Mouse (Mus musculus) spleen, adult 2 months (tissue): ENCODE results near the gene Pkd2l1. TPM values are rescaled to one million over a fixed set of nuclear protein-coding genes. Genes with fewer than 3 reads are reported as not detected.
A peak's percentile ranks its signal among the peaks of the same experiment; 100 is the strongest.

ENCODE experiments used
- DNase-seq, 2 experiments: peaks; one replicate each; pipeline versions ENCODE4 v3.0.0 to v3.0.0-alpha.2; 2012 to 2021; ENCODE audit warnings: low spot score in 2 of 2, low read depth in 1 of 2
- H3K27ac ChIP-seq: fragments of 200-500 bp; 2 replicates; pipeline ENCODE4 v1.5.1; 2012; ENCODE audit warnings: low read length, inconsistent platforms; ENCODE audit not compliant: insufficient read depth
- H3K27me3 ChIP-seq: fragments of 200-500 bp; 2 replicates; pipeline ENCODE4 v1.6.1; 2012; ENCODE audit warnings: mild to moderate bottlenecking, moderate library complexity, low read length, inconsistent platforms; ENCODE audit not compliant: control insufficient read depth, insufficient read depth
- H3K36me3 ChIP-seq: fragments of 200-500 bp; 2 replicates; pipeline ENCODE4 v1.6.1; 2012; ENCODE audit warnings: mild to moderate bottlenecking, low read length, inconsistent platforms; ENCODE audit not compliant: control insufficient read depth, insufficient read depth
- H3K4me1 ChIP-seq: fragments of 200-500 bp; 2 replicates; pipeline ENCODE4 v1.6.1; 2011; ENCODE audit warnings: inconsistent platforms; ENCODE audit not compliant: control insufficient read depth, insufficient read depth, insufficient read length
- H3K4me3 ChIP-seq: fragments of 200-500 bp; 2 replicates; pipeline ENCODE4 v1.5.1; 2011; ENCODE audit warnings: mild to moderate bottlenecking, inconsistent platforms; ENCODE audit not compliant: insufficient read depth, insufficient read length; ENCODE audit errors: extremely low read depth
- CTCF ChIP-seq: fragments of 200-500 bp; IDR thresholded peaks from 2 replicates; pipeline ENCODE4 v1.5.1; 2011; ENCODE audit warnings: mild to moderate bottlenecking, inconsistent platforms; ENCODE audit not compliant: insufficient read depth, insufficient read length, insufficient replicate concordance; ENCODE audit errors: extremely low read depth
- POLR2A ChIP-seq: fragments of 200-500 bp; IDR thresholded peaks from 2 replicates; pipeline ENCODE4 v1.6.1; 2011; ENCODE audit warnings: low read depth, low read length, inconsistent platforms
- WGBS: fragments of 180-500 bp; shearing (Covaris S2); methylation state at CpG from one replicate; pipeline ENCODE4 v1.1.7; 2018; 5-methylcytosine and 5-hydroxymethylcytosine counted together
- polyA plus RNA-seq: library from polyadenylated mRNA; depleted of rRNA; stranded (reverse); fragments of >200 nt; gene quantifications from 2 replicates; pipeline ENCODE4 v1.2.3, GENCODE M21; 2012

Gene Pkd2l1
- polyA plus RNA-seq, 1 experiment: not detected

GRCm38 (mm10) chr19:44146951-44147350 lies 45.3 kb downstream of the Pkd2l1 start:
- H3K27ac ChIP-seq: no peak overlapping the region
- TF ChIP-seq CTCF (no peak), POLR2A (no peak)
- peaks cover 6% of the 10 kb centered on the region for H3K36me3 ChIP-seq
- H3K27me3 ChIP-seq: no peaks in the 10 kb centered on the region
- peaks cover 11% of the 10 kb centered on the region; the same call in 1 of the 2 replicates for H3K4me1 ChIP-seq
- DNase-seq: no peak
- H3K4me3 ChIP-seq: no peak overlapping the region
- WGBS: 96% methylated on average over 8 of the region's 8 CpGs

- H3K27me3 ChIP-seq: no peaks in the 10 kb centered on the region
- no peak for TF ChIP-seq POLR2A
- TF ChIP-seq CTCF: no peak
- DNase-seq: no peak
- peak overlapping the region; percentile 77 for H3K4me3 ChIP-seq
- 60% methylated on average over 9 of the region's 9 CpGs for WGBS
- peaks cover 11% of the 10 kb centered on the region; the same call in 1 of the 2 replicates for H3K4me1 ChIP-seq
- 0 out of 2 replicates have a peak overlapping the region, but pooled peaks have one; percentile 19 for H3K27ac ChIP-seq
- H3K36me3 ChIP-seq: peaks cover 10% of the 10 kb centered on the region
Measured at GRCm38 (mm10) chr19:44146568-44146879, 45.7 kb downstream of the Pkd2l1 start.

GRCm38 (mm10) chr19:44145702-44146567 lies 46.3 kb downstream of the Pkd2l1 start, which contains the start of gene Bloc1s2:
Gene Bloc1s2, minus strand, starts transcription at chr19:44146446.
- H3K27ac ChIP-seq: peak within 1 kb of the TSS; percentile 55

GRCm38 (mm10) chr19:44144366-44144765 lies 47.9 kb downstream of the Pkd2l1 start:
- no peak for TF ChIP-seq CTCF
- no peak for TF ChIP-seq POLR2A
- Histone ChIP-seq H3K27ac (peak overlapping the region; percentile 16; the same call in 1 of the 2 replicates), H3K4me3 (no peak overlapping the region), H3K4me1 (peaks cover 11% of the 10 kb centered on the region; the same call in 1 of the 2 replicates), H3K27me3 (no peaks in the 10 kb centered on the region), H3K36me3 (peaks cover 14% of the 10 kb centered on the region)
- 22% methylated on average over 9 of the region's 9 CpGs for WGBS
- peak in 1 of 2 experiments; percentile 28 for DNase-seq

More at GRCm38 (mm10) chr19:44145702-44146567, 46.3 kb downstream of the Pkd2l1 start, which contains the start of gene Bloc1s2:
- no peaks in the 10 kb centered on the region for H3K27me3 ChIP-seq
- 1% methylated on average over 46 of the region's 46 CpGs for WGBS
- peaks cover 14% of the 10 kb centered on the region for H3K36me3 ChIP-seq
- DNase-seq: peak; percentile 73 to 90
- H3K4me1 ChIP-seq: peaks cover 11% of the 10 kb centered on the region; the same call in 1 of the 2 replicates
- peak within 1 kb of the TSS; percentile 77 for H3K4me3 ChIP-seq
- peak; percentile 74 for TF ChIP-seq POLR2A
- TF ChIP-seq CTCF: no peak

GRCm38 (mm10) chr19:44135960-44136485 lies 56.2 kb downstream of the Pkd2l1 start:
- TF ChIP-seq POLR2A (no peak), CTCF (no peak)
- Histone ChIP-seq H3K36me3 (peaks cover 6% of the 10 kb centered on the region), H3K4me1 (no peaks in the 10 kb centered on the region), H3K4me3 (no peak overlapping the region), H3K27ac (no peak overlapping the region), H3K27me3 (no peaks in the 10 kb centered on the region)
- DNase-seq: no peak
- WGBS: 41% methylated on average over 7 of the region's 7 CpGs

- TF ChIP-seq POLR2A: 0 out of 2 replicates have a peak, but pooled peaks have one; percentile 15
- no peak for TF ChIP-seq CTCF
- peaks cover 6% of the 10 kb centered on the region for H3K36me3 ChIP-seq
- H3K27ac ChIP-seq: peak within 1 kb of the TSS; percentile 88
- WGBS: under 1% methylated on average over 45 of the region's 45 CpGs
- peak; percentile 70 to 78 for DNase-seq
- no peaks in the 10 kb centered on the region for H3K27me3 ChIP-seq
- H3K4me3 ChIP-seq: peak within 1 kb of the TSS; percentile 98
- H3K4me1 ChIP-seq: no peaks in the 10 kb centered on the region
Measured at GRCm38 (mm10) chr19:44135072-44135959, 56.9 kb downstream of the Pkd2l1 start, which contains the start of gene Cwf19l1. Gene Cwf19l1, minus strand, starts transcription at chr19:44135876.
